Mouse (Mus musculus): ENCODE results near the gene Sdhaf4. TPM values are rescaled to one million over a fixed set of nuclear protein-coding genes. Genes with fewer than 3 reads are reported as not detected.

Gene Sdhaf4
- polyA plus RNA-seq, 1 experiment from 2014 or later: 73.7 TPM

DNA sequence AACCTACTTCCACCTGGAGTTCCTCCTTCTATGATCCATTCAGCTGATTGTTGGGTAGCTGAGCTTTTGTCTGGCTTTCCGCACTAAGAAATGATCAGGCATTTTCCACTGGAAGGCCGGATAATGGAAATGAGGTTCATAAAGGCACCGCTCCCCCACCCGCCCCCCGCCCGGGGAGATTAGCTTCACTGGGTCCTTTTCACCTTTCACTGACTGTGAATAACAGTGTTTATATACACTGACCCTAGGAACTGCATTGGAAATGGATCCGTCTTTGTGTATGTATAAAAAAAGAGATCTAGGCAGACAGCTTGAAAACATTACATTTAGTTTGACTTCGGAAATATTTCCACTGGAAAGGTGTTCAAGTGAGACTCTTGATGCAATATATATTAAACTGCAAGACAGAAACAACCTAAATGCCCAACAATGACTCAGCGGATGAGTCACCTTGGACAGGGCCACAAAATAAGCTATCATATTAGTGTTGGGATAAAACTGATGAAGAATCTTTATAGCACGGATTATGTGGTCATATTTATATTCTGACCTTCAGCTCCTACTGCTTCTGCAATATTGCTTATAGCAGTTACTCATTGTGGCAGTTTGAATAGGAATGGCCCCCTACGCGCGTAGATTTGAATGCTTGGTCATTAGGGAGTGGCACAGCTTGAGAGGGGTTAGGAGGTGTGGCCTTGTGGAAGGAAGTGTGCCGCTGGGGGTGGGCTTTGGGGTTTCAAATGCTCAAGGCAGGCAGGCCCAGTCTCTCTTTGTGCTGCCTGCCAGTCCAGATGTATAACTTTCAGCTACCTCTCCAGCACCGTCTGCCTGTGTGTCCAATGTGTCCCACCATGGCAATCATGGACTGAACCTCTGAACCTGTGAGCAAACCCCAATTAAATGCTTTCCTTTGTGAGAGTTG lies 56.4 kb downstream of the Sdhaf4 start:
- Histone ChIP-seq H3K27me3 (no peaks in the 10 kb centered on the region), H3K4me1 (no peaks in the 10 kb centered on the region), H3K27ac (no peak overlapping the region), H3K4me3 (no peak overlapping the region), H3K4me2 (no peak overlapping the region), H3K36me3 (no peaks in the 10 kb centered on the region), H3K9ac (no peak overlapping the region), H3K9me3 (no peaks in the 10 kb centered on the region)
- no peak for ATAC-seq (ENCODE audit: insufficient number of reproducible peaks, low FRiP score, low TSS enrichment, low read depth)
- 79% methylated on average over 15 of the region's 15 CpGs for WGBS

DNA sequence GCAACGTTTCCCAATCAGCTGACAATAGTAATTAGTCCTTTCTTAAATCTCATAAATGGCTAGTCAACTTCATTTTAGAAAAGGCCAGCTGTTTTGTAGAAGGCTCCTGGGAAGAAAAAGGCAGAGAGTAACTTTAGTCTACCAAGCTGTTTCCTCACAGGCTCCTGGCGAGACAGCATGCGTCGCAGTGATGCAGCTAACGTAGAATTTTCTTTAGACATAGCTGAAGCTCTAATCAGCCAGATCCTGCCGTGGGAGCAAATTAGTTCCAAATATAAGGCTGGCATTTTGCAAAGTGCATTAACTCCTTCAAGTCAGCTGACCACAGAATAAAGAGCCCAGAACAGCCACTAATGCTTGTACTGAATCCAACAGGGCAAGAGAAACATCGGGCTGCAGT lies 57.2 kb downstream of the Sdhaf4 start:
- Histone ChIP-seq H3K4me3 (no peak overlapping the region), H3K9me3 (no peaks in the 10 kb centered on the region), H3K4me2 (no peak overlapping the region), H3K4me1 (no peaks in the 10 kb centered on the region), H3K9ac (no peak overlapping the region), H3K27ac (no peak overlapping the region), H3K27me3 (no peaks in the 10 kb centered on the region), H3K36me3 (no peaks in the 10 kb centered on the region)
- 41% methylated on average over 7 of the region's 7 CpGs for WGBS
- ATAC-seq (ENCODE audit: insufficient number of reproducible peaks, low FRiP score, low TSS enrichment, low read depth): no peak

Other genes with a start within 250 kb of the Sdhaf4 start
- 0.78 and 0.96 TPM in 2 replicates for gene B3gat2, start 243.9 kb downstream of the Sdhaf4 start, polyA plus RNA-seq (2015; fragmentation: Nextera tagmentation; extraction: Ambion mirVana)
- gene Smap1, start 83.3 kb downstream of the Sdhaf4 start, polyA plus RNA-seq (2015; fragmentation: Nextera tagmentation; extraction: Ambion mirVana): 44.7 and 50.1 TPM in 2 replicates
- gene Fam135a, start 94.7 kb upstream of the Sdhaf4 start, polyA plus RNA-seq (2015; fragmentation: Nextera tagmentation; extraction: Ambion mirVana): 32.5 and 34.4 TPM in 2 replicates
- 170 and 178 TPM in 2 replicates for gene Col9a1, start 172.0 kb upstream of the Sdhaf4 start, polyA plus RNA-seq (2015; fragmentation: Nextera tagmentation; extraction: Ambion mirVana)

All from limb, embryonic 15.5 days (tissue).